Mouse (Mus musculus) lung, postnatal 0 days (tissue): ENCODE data around the gene Slc31a1. TPM values are rescaled to one million over a fixed set of nuclear protein-coding genes. Genes with fewer than 3 reads are reported as not detected.

Source experiments
- ATAC-seq: fragments of 200-750 bp; cut with Nextera tagmentation; 2 replicates; pipeline ENCODE4 v1.8.0; 2017; ENCODE audit warnings: moderate library complexity
- DNase-seq: peaks from one replicate; pipeline ENCODE4 v3.0.0-alpha.2; 2016; ENCODE audit warnings: low spot score
- H3K27ac ChIP-seq: fragments of 300-500 bp; sonication (generic); 2 replicates; pipeline ENCODE4 v1.5.1; 2014; ENCODE audit warnings: antibody characterized with exemption, mild to moderate bottlenecking, low read length, mixed read lengths
- H3K27me3 ChIP-seq: fragments of 300-500 bp; sonication (generic); replicated peaks from 2 replicates; pipeline ENCODE4 v1.6.1; 2014; ENCODE audit warnings: low read length, mixed read lengths; ENCODE audit not compliant: insufficient read depth
- H3K36me3 ChIP-seq: fragments of 300-500 bp; sonication (generic); 2 replicates; pipeline ENCODE4 v1.6.1; 2014; ENCODE audit warnings: low read length, mixed read lengths; ENCODE audit not compliant: insufficient read depth
- H3K4me1 ChIP-seq: fragments of 300-500 bp; sonication (generic); 2 replicates; pipeline ENCODE4 v1.6.1; 2014; ENCODE audit warnings: antibody characterized with exemption, low read depth, low read length, mixed read lengths; ENCODE audit not compliant: insufficient read depth
- H3K4me2 ChIP-seq: fragments of 300-500 bp; sonication (generic); replicated peaks from 2 replicates; pipeline ENCODE4 v1.6.1; 2014; ENCODE audit warnings: low read depth, mild to moderate bottlenecking, low read length, moderate library complexity, mixed read lengths
- H3K4me3 ChIP-seq: fragments of 300-500 bp; sonication (generic); 2 replicates; pipeline ENCODE4 v1.5.1; 2014; ENCODE audit warnings: low read depth, low read length
- H3K9ac ChIP-seq: fragments of 300-500 bp; sonication (generic); replicated peaks from 2 replicates; pipeline ENCODE4 v1.6.1; 2014; ENCODE audit warnings: low read depth, mild to moderate bottlenecking
- H3K9me3 ChIP-seq: fragments of 300-500 bp; sonication (generic); 2 replicates; pipeline ENCODE4 v1.6.1; 2016; ENCODE audit warnings: low read length, mixed read lengths
- CTCF ChIP-seq: IDR thresholded peaks from 2 replicates; pipeline ENCODE4 v1.5.1; 2016; ENCODE audit warnings: antibody characterized with exemption, mild to moderate bottlenecking
- EP300 ChIP-seq: IDR thresholded peaks from 2 replicates; pipeline ENCODE4 v1.6.1; 2016; ENCODE audit warnings: antibody characterized with exemption, mild to moderate bottlenecking, control low read depth
- WGBS: fragments of 180-500 bp; shearing (Covaris S2); extraction: QIAGEN DNeasy Blood & Tissue Kit; methylation state at CpG from one replicate; pipeline ENCODE4 v1.1.7; 2014; 5-methylcytosine and 5-hydroxymethylcytosine counted together
- polyA plus RNA-seq: library from polyadenylated mRNA; unstranded; fragments of >200 nt; fragmentation: Nextera tagmentation; extraction: Ambion mirVana; gene quantifications from 2 replicates; pipeline ENCODE4 v1.2.1, GENCODE M21; 2015

Slc31a1 gene
- polyA plus RNA-seq, 1 experiment from 2014 or later = 61.1 TPM

DNA sequence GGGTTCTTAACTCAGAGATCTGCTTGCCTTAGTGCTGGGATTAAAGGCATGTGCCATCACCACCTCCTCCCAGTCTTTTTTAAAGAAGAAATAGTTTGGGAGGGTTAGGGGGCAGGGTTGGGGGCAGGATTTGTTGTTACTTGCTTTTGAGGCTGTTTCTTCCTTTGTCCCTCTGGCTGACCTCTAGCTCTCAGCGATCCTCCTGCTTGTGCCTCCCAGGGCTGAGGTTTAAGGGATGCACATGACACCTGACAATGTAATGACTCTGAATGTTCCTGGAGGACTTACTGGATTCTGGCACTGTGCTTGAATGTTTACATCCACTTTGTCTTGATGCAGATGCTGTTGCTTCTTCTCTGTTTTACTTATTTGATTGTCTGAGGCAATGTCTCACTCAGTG, 11.9 kb downstream of the Slc31a1 start:
- DNase-seq (no peak), ATAC-seq (no peak)
- no peak for TF ChIP-seq CTCF
- no peak for TF ChIP-seq EP300
- Histone ChIP-seq H3K27ac (no peak overlapping the region), H3K36me3 (no peaks in the 10 kb centered on the region), H3K4me3 (no peak overlapping the region), H3K4me1 (no peaks in the 10 kb centered on the region), H3K27me3 (no peaks in the 10 kb centered on the region), H3K4me2 (no peak overlapping the region), H3K9me3 (no peaks in the 10 kb centered on the region), H3K9ac (no peak overlapping the region)
- WGBS = 65% methylated on average over 1 of the region's 1 CpGs

DNA sequence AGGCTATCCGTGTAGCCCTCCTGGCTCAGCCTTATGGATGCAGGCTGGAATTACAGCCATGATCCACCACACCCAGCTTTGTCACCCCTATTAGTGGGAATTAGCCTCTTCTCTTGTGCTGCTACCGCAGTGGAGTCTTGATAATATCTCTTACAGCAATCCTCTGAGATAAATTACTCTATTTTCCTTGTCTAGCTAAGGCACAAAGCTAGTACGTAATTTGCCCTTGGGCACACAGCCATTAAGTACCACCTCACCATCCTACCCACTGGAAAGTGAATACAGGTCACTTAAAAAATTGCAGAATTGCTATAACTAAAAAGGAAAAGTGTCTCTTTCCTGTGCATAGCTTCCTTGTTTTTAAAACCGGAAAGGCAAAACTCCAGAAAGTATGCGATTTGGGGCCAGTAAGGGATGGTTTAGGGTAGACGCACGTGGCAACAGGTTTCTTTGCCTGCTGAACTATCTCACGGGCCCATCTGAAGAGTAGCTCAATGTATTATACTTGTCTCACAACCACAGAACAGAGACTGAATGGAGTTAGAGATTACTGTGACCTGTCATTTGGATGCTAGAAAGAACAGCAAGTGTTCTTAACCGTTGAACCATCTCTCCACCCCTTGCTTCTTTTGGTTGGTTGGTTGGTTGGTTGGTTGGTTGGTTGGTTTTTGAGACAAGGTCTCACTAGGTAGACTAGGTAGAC, 12.4 kb downstream of the Slc31a1 start:
- no peak overlapping the region for H3K27ac ChIP-seq
- 82% methylated on average over 9 of the region's 9 CpGs for WGBS
- ATAC-seq = no peak

DNA sequence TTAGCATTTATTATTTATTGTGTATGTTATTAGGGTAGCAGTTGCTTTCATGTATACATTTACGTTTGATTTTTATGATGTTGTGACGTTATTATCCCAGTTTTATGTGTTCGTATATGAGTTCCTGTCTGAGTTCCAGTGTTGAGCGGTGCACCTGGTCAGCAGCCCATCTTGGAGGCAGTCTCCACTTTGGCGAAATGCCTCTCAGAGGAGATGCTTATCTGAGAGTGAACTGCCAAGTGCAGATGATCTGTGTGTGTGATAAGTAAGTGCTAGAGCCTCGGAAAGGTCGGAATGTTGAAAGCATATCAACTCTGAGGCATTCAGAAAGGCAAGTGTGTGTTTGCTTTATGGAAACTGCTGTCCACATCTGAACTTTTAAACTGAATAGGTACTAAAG, 13.1 kb downstream of the Slc31a1 start:
- no peak for ATAC-seq
- H3K4me3 ChIP-seq = no peak overlapping the region
- no peak overlapping the region for H3K27ac ChIP-seq
- DNase-seq = no peak
- 34% methylated on average over 7 of the region's 7 CpGs for WGBS
- H3K27me3 ChIP-seq = no peaks in the 10 kb centered on the region
- no peak overlapping the region for H3K9ac ChIP-seq
- no peaks in the 10 kb centered on the region for H3K4me1 ChIP-seq
- no peaks in the 10 kb centered on the region for H3K9me3 ChIP-seq
- no peaks in the 10 kb centered on the region for H3K36me3 ChIP-seq
- no peak for TF ChIP-seq CTCF
- no peak for TF ChIP-seq EP300
- no peak overlapping the region for H3K4me2 ChIP-seq

More for the DNA sequence above, 12.4 kb downstream of the Slc31a1 start:
- no peaks in the 10 kb centered on the region for H3K36me3 ChIP-seq
- H3K4me2 ChIP-seq = no peak overlapping the region
- H3K27me3 ChIP-seq = no peaks in the 10 kb centered on the region
- DNase-seq = no peak
- no peak overlapping the region for H3K9ac ChIP-seq
- no peak for TF ChIP-seq EP300
- TF ChIP-seq CTCF = no peak
- no peaks in the 10 kb centered on the region for H3K9me3 ChIP-seq
- no peaks in the 10 kb centered on the region for H3K4me1 ChIP-seq
- H3K4me3 ChIP-seq = no peak overlapping the region

DNA sequence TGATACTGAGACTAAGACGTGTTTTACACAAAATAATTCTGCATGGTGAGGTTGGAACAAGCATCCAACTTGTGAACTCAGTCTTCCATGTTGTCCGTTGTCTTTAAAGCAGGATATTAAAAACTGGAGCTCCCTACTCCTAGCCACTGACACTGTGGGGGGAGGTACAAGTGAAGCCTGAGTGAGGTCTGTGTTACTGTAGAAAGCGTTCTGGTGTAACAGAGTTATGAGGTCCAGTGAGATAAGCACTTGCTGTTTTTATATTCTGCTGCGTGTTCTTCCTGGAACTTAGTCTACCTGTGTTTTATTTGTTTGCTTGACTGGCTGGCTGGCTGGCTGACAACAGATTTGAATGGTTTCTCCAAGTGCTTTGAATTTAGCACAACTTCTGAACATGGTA, 13.8 kb downstream of the Slc31a1 start:
- H3K27me3 ChIP-seq = no peaks in the 10 kb centered on the region
- no peak overlapping the region for H3K4me3 ChIP-seq
- H3K27ac ChIP-seq = no peak overlapping the region
- no peaks in the 10 kb centered on the region for H3K36me3 ChIP-seq
- TF ChIP-seq EP300 (no peak), CTCF (no peak)
- 49% methylated on average over 4 of the region's 4 CpGs for WGBS
- no peaks in the 10 kb centered on the region for H3K4me1 ChIP-seq
- no peak for ATAC-seq
- H3K9me3 ChIP-seq = no peaks in the 10 kb centered on the region
- no peak overlapping the region for H3K9ac ChIP-seq
- peak; percentile 20 for DNase-seq
- no peak overlapping the region for H3K4me2 ChIP-seq

DNA sequence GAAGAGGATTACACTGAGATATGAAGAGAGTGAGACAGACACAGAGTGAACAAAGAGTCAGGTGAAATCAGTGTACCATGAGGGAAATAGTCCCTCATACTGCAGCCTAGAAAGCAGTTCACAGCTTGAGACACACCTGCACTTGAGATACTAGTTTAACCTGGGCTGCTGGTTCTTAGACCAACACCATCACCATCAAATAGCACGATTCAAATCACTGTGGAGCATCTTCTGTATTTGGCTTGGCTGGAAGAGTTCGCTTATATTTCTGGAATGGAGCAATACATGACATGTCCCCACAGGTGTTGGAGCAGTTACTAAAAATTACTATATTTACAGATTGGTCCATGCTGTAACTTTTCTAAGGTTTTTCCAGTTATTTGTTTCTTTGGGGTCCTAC, 15.6 kb downstream of the Slc31a1 start:
- H3K4me1 ChIP-seq = no peaks in the 10 kb centered on the region
- TF ChIP-seq EP300 (no peak), CTCF (no peak)
- H3K4me3 ChIP-seq = no peak overlapping the region
- 66% methylated on average over 2 of the region's 2 CpGs for WGBS
- H3K4me2 ChIP-seq = no peak overlapping the region
- DNase-seq (no peak), ATAC-seq (no peak)
- no peak overlapping the region for H3K27ac ChIP-seq
- no peaks in the 10 kb centered on the region for H3K27me3 ChIP-seq
- H3K9ac ChIP-seq = no peak overlapping the region
- H3K36me3 ChIP-seq = no peaks in the 10 kb centered on the region
- no peaks in the 10 kb centered on the region for H3K9me3 ChIP-seq

DNA sequence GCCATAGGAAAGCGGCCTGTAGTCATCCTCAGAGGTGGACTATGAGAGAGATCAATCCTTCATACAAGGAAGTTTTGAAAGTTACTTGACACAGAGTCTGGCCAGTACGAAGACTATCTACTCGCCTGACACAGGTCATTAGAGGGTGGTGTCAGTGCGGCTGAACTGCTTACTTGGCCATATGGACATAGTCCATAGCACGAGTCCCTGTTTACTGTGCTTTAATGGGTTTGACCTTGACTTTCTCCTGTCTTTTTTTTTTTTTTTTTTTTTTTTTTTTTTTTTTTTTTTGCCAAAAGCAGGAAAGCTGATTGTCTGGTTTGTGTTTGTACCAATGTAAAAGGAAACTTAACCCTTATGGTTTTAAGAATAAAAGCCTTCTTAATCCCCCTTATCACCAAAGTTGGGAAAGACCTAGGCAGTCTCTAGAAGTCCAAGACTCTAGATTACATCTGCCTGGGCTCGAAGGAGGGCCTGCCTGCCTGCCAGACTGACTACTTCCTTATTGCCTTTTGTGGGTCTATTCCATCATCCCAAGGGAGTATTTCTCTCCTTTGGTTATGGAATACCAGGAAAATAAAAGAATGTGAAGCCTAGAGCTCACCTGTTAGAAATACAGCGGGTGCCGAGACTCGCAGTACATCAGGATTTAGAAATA, 19.3 kb downstream of the Slc31a1 start:
- 66% methylated on average over 9 of the region's 9 CpGs for WGBS
- ATAC-seq (no peak), DNase-seq (no peak)
- Histone ChIP-seq H3K27me3 (no peaks in the 10 kb centered on the region), H3K9me3 (no peaks in the 10 kb centered on the region), H3K36me3 (no peaks in the 10 kb centered on the region), H3K4me2 (no peak overlapping the region), H3K4me3 (no peak overlapping the region), H3K9ac (no peak overlapping the region), H3K4me1 (no peaks in the 10 kb centered on the region), H3K27ac (no peak overlapping the region)
- no peak for TF ChIP-seq EP300
- TF ChIP-seq CTCF = no peak
